Mouse (Mus musculus): ENCODE results near the gene Icam2.

DNA sequence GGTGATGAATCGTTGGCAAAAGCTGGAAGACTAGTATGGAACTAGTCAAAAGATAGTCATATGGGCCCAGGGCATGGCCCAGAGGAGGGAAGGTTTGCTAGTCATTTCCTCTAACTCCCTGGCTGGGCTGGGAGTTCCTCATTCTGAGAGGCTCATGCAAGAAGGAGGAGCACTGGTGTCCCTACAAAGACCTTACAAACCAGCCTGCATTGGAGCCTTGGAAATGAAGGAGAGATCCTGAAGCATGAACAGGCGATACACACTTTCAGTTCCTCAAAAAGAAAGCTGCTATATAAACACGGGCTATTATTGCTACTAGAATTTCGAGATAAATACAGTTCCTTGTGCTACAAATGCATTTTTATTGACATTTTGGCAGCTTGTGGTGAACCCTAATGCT, 40.2 kb upstream of the Icam2 start:
- TF ChIP-seq POLR2A (IDR thresholded peaks at IDR 0.05; ENCODE audit: low read depth, low read length) (no peak), MAX (IDR thresholded peaks at IDR 0.05; ENCODE audit: low read length) (no peak), ZNF384 (IDR thresholded peaks at IDR 0.05; ENCODE audit: low read depth, low read length) (no peak), CTCF (conservative IDR thresholded peaks at IDR 0.05 in 1 of 2, IDR thresholded peaks at IDR 0.05 in 1 of 2; ENCODE audit: low read depth in 2 of 2, low read length in 2 of 2) (no peak), ELF1 (IDR thresholded peaks at IDR 0.05; ENCODE audit: low read depth, low read length) (no peak), MXI1 (IDR thresholded peaks at IDR 0.05; ENCODE audit: low read depth, low read length) (no peak), NELFE (IDR thresholded peaks at IDR 0.05; ENCODE audit: low read depth, low read length) (no peak)
